Mouse (Mus musculus): Measurements from ENCODE around the gene Cel.

GRCm38 (mm10) chr2:28518231-28518630 is 45.0 kb downstream of the Cel start:
- TF ChIP-seq CTCF (IDR thresholded peaks at IDR 0.05; ENCODE audit: borderline replicate concordance, insufficient read depth, low read length), result no peak
- TF ChIP-seq POLR2A (IDR thresholded peaks at IDR 0.05; ENCODE audit: low read depth, low read length), result no peak

All from embryonic fibroblast, embryonic 13.5 days (primary cell).